Mouse (Mus musculus) olfactory bulb, adult 2 months (tissue): ENCODE data around the gene Gm10203. TPM values are rescaled to one million over a fixed set of nuclear protein-coding genes. Genes with fewer than 3 reads are reported as not detected.

Experiments used
- H3K27ac ChIP-seq: fragments of 200-500 bp; 2 replicates; pipeline ENCODE4 v1.5.1; 2012; ENCODE audit warnings: low read depth, low read length; ENCODE audit not compliant: insufficient read depth
- H3K4me1 ChIP-seq: fragments of 200-500 bp; 2 replicates; pipeline ENCODE4 v1.6.1; 2012; ENCODE audit warnings: low read length; ENCODE audit not compliant: control insufficient read depth, insufficient read depth
- H3K4me3 ChIP-seq: fragments of 200-500 bp; 2 replicates; pipeline ENCODE4 v1.5.1; 2012; ENCODE audit warnings: mild to moderate bottlenecking, low read depth, low read length, moderate library complexity; ENCODE audit not compliant: insufficient read depth
- CTCF ChIP-seq: fragments of 200-500 bp; IDR thresholded peaks from 2 replicates; pipeline ENCODE4 v1.5.1; 2012; ENCODE audit warnings: low read depth, mild to moderate bottlenecking, low read length, moderate library complexity; ENCODE audit not compliant: insufficient read depth
- POLR2A ChIP-seq: fragments of 200-500 bp; IDR thresholded peaks from 2 replicates; pipeline ENCODE4 v1.6.1; 2012; ENCODE audit warnings: mild to moderate bottlenecking, low read depth, low read length, moderate library complexity; ENCODE audit not compliant: insufficient read depth
- WGBS: fragments of 180-500 bp; shearing (Covaris S2); methylation state at CpG from one replicate; pipeline ENCODE4 v1.1.7; 2018; 5-methylcytosine and 5-hydroxymethylcytosine counted together
- polyA plus RNA-seq: library from polyadenylated mRNA; stranded (reverse); fragments of >200 nt; gene quantifications from 2 replicates; pipeline ENCODE4 v1.2.4, GENCODE M21; 2012; ENCODE audit warnings: low replicate concordance; ENCODE audit not compliant: missing spikeins, insufficient read depth, insufficient read length

Gene Gm10203
- polyA plus RNA-seq, 1 experiment, result not detected

- WGBS, result 89% methylated on average over 4 of the region's 4 CpGs
These were observed 44.1 kb downstream of the Gm10203 start for GRCm38 (mm10) chr6:149173831-149174625.

GRCm38 (mm10) chr6:149174932-149175570, 45.1 kb downstream of the Gm10203 start:
- H3K4me3 ChIP-seq, result no peak overlapping the region
- whole genome bisulfite sequencing, result 68% methylated on average over 3 of the region's 3 CpGs
- H3K4me1 ChIP-seq, result no peaks in the 10 kb centered on the region
- no peak overlapping the region for H3K27ac ChIP-seq
- TF ChIP-seq POLR2A, result no peak
- TF ChIP-seq CTCF, result no peak

More at GRCm38 (mm10) chr6:149173831-149174625, 44.1 kb downstream of the Gm10203 start:
- no peak for TF ChIP-seq CTCF
- TF ChIP-seq POLR2A, result no peak
- Histone ChIP-seq H3K4me1 (no peaks in the 10 kb centered on the region), H3K27ac (no peak overlapping the region), H3K4me3 (no peak overlapping the region)

- H3K4me1 ChIP-seq, result no peaks in the 10 kb centered on the region
- H3K4me3 ChIP-seq, result no peak overlapping the region
- no peak for TF ChIP-seq CTCF
- no peak for TF ChIP-seq POLR2A
- no peak overlapping the region for H3K27ac ChIP-seq
These were observed 49.1 kb downstream of the Gm10203 start for GRCm38 (mm10) chr6:149179064-149179463.

Other genes with a start within 250 kb of the Gm10203 start
- gene Caprin2, start 233.9 kb upstream of the Gm10203 start, polyA plus RNA-seq, result not detected in 2 replicates
- not detected in 2 replicates for gene Sinhcaf, start 183.7 kb upstream of the Gm10203 start, polyA plus RNA-seq
- 30.8 TPM in 1 of 2 replicates, not detected in the other for gene Dennd5b, start 28.5 kb upstream of the Gm10203 start, polyA plus RNA-seq
- gene Etfbkmt, start 9.7 kb downstream of the Gm10203 start, polyA plus RNA-seq, result not detected in 2 replicates
- not detected in 2 replicates for gene Amn1, start 58.5 kb downstream of the Gm10203 start, polyA plus RNA-seq
- gene Resf1, start 179.2 kb downstream of the Gm10203 start, polyA plus RNA-seq, result not detected in 2 replicates